Mouse (Mus musculus): ENCODE measurements around the gene Elmo1.

Gene Elmo1

DNA sequence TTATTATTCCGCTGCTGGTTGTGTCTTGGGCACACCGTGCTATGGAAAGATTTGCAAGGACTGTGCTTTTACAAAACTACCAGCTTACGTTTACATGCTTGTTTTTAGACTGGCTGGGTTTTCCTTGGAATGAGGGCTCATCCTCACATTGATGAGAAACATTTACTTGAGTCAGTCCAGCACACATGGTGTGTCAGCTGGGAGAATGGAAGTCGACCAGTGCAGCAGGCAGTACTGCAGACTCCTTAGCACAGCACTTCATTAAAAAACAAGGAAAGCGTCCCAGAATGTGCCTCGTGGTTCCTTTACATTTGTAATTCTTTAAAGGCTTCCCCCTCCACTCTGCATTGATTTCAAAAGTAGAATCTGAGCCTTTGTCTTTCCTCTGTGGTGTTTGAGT lies 179.8 kb downstream of the Elmo1 start:
- DNase-seq (ENCODE audit: low read depth): no peak

DNA sequence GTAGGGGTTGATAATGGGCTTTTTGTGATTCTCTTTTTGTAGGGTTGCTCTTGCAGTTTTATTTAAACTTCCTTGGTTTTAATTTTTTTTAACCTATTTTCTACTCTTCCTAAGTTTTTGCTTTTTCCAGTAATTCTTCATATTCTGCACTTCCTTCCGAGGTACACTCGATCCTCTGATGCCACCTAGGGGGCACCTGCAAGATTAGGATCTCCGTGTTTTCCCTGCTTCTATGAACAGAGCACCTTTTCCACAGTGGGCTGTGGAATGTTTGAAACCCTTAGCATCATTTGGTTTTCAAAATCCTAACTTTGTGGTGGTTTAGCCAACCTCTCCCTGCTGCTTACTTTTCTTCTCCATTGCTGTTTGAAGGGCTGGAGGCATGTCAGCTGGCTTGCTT lies 181.4 kb downstream of the Elmo1 start:
- DNase-seq (ENCODE audit: low read depth): peak; percentile 16

DNA sequence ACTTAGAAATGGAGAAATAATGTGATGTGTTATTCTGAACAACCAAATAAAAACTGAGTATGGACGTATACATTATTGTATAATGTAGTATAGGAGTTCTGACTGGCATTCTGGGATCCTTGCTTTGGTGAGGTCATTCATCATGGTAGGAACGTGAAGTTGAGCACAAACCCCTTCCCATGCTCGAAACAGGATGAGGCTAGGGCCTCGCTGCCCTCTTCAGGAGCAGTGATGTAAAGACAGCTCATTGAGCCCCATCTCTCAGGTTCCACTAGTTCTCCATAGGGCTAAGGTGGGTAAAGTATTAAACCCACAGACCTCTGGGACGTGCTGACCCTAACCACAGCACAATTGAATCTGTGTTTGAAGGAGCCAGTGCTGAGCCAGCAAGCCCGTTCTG lies 182.2 kb downstream of the Elmo1 start:
- DNase-seq (ENCODE audit: low read depth): peak; percentile 3

DNA sequence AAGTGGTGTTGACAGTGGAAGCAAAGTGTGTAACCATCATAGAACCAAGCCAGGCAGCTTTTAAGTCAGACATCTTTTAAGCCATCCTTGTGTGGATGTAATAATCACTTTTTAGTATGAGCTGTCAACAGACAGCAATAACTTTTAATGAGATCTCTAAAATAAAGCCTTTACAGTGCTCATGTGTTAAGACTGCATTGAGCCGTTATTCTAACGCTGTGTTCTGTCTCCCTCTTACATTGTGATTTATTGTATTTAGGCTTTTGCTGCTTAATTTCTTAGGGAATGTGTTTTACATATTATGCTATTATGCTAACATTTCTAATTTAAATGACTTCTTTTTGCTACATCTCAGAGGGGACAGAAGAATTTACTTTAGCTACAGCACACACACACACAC lies 189.5 kb downstream of the Elmo1 start:
- DNase-seq (ENCODE audit: low read depth): no peak

DNA sequence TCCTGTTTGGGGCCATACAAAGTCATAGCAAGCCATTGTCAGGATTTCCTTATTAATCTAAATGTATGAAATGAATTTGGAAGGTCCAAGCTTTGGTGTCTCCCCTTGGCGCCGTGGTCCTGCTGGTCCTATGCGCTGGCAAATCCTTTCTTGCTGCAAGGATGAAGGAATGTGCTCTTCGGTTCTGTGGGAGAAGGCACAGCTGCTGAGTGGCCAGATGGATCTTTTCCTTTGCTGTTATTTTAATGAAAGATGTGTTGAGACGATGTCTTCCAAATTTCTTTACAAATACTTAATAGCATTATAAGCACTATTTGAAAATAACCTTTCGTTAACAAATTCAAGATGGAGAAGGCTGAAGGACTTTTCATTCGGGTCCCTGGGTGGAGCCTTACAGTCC lies 193.5 kb downstream of the Elmo1 start:
- no peak for DNase-seq (ENCODE audit: low read depth)

DNA sequence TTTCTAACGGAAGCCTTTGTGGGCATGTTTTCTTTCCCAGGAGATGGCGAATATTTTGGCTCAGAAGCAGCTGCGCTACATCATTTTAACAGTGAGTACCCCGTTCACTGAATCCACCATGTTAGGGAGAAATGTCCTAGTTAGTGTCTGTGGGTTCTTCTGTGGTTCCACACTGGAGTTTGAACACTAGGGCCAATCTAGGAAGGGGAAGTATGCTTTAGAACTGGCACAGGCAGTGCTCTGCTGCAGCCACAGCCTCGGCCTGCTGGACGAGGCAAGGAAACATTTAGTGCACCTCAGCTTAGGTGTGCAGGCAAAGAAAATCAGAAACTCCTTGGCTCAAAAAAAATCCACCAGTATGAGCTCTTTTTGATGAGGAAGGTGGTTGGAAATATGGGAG lies 196.3 kb downstream of the Elmo1 start:
- no peak for DNase-seq (ENCODE audit: low read depth)

DNA sequence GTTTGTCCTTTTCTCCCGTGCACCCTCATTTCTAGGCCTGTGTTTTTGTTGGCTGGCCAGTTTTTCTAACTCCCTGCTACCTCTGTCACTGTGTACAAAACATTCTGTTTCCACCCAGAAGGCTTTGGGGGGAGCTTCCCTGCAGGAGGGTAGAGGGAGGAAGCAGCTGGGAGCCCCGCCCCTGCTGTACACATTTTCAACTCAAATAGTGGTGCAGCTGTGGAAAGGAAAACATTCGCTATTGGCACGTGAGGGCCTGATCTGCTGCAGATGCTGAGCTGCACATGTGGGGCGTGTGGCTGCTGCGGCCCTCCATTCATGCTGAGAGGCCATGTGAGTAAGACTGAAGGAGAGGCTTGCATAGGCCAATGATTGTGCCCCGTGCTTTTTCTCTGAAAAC lies 198.0 kb downstream of the Elmo1 start:
- DNase-seq (ENCODE audit: low read depth): no peak

DNA sequence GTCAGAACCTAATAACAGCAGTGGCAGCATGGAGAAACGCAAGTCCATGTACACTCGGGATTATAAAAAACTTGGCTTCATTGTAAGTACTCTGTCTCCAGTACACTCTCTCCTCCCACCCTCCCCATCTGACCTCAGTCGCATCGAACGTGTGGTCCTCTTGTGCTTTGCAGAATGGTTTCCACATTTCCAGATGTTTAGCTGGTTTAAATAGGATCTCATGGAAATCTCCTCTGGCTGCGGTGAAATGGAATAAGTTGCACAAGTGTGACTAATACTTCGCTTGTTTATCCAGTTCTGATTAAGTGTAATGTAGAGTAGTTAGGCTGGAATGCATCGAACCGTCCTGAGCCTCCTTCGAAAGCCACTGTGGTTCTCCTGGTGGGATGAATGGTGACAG lies 200.0 kb downstream of the Elmo1 start:
- DNase-seq (ENCODE audit: low read depth): peak; percentile 67

DNA sequence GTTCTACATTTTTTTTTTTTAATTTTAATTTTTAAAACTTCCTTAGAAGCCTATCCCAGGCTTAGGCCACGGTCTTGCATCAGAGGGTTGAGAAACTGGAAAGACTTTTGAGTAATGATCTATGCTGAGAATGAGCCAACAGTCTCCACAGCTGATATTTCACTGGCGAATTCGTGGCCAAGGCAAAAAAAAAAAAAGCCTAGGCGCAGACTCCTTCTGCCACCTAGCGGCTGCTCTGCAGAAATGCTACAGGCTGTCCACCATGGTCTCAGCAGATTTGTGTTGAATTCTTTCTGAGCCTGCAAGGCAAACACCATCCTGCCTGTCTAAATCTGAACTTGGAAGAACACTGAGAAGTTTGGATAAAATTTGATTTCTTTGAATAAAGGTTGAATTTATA lies 202.0 kb downstream of the Elmo1 start:
- DNase-seq (ENCODE audit: low read depth): peak; percentile 84

DNA sequence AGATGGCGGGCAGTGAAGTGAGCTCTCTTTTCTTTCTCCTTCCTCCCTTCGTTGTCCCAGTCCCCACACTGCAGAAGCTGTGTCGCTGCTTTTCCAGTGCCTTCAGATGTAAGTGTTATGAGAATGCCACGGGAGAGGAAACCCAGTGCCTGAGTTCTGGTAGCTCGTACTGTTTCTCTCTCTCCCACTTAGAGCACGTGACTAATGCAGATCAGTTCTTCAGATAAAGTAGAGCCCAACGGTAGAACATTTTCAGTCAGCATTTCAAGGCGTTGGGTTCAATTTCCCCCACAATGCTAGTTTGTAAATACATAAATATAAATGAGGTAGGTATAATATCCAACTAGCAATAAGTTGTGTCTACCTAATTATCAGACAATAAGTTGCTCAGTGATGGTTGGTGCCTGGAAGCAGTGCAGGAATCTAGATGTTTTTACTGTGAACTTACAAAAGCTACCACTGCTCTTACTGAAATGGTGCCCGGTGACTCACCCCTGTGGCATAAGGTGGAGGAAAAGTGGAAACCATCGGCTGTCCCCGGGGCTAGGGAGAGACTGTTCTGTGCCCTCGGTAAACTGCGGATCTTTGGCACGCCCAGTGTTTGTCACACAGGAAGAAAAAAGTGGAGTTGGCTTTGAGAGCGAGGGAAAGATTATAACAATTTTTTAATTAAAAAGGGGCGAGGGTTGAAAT lies 205.0 kb downstream of the Elmo1 start:
- DNase-seq (ENCODE audit: low read depth): no peak

DNA sequence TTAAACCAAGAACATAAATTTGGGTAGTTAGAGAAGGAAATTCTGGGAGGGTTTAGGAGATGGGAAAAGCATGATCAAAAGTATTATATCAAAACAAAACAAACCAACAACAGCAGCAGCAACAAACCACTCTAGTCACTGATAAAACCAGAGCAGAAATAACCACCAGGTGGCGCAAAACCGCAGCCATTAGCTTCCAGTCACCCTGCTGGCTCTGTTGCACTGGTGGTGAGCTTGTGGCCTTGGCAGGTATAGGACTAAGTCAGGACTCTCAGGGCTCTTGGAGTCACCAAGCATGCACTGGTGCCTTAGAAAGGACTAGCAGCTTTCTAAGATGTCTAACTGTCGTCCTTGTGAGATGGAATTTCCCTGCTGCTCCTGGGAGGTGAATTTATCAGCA lies 207.4 kb downstream of the Elmo1 start:
- peak; percentile 64 for DNase-seq (ENCODE audit: low read depth)

DNA sequence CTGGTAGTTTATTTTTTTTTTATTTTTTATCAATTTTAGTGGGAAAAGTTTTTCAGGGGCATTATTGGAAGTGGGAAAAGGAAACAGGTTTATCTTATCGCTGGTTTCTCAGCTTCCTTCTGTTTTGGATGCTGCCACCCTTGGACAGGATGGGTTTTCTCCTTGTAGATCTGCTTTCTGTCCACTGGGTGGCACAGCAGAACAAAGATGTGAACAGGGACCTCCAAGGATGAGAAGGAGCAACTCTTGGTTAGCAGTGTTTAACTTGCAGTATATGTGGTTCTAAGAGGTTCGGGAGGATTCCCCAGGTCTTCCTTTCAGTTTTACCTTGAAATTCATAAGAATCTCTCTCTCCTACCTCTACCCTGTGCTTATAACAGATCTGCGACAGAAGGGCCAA lies 209.0 kb downstream of the Elmo1 start:
- peak; percentile 60 for DNase-seq (ENCODE audit: low read depth)

DNA sequence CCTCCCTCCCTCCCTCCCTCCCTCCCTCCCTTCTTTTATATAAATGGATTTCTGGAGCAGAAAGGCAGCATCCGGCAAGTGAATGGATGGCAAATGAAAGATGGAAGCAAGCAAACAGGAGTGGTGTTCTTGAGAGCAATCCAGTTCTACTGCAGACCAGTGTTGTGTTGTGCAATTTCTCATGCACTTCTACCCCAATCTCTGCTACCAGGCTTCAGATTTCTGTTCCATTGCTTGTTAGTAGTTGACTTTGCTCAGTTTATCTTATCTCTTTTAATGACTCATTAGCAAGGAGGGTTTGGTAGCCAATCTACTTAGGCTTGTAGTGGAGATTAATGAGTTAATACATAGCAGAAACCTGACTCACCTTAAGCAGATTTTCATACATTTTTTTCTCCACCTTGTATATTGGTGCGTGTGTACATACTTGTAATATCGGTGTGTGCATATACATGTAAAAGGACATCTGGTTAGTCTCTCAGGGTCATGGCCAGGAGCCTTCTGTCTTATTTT lies 209.7 kb downstream of the Elmo1 start:
- DNase-seq (ENCODE audit: low read depth): no peak

DNA sequence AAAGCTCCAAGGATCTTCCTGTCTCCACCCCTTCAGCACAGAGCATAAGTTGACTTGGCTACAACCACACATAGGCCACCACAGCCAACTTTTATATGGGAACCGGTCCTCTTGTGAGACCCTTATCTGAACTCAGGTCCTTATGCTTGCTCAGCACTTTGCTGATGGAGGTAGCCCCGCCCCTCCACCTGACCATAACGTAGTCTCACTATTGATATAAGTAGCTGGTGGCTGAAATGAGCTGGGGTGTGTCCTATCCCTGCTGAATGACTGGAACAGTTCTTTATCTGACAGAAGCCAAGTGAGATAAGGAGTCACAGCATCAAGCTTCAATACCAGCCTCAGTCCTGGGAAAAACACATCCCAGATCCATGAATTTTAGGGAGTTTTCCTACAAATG lies 210.2 kb downstream of the Elmo1 start:
- no peak for DNase-seq (ENCODE audit: low read depth)

DNA sequence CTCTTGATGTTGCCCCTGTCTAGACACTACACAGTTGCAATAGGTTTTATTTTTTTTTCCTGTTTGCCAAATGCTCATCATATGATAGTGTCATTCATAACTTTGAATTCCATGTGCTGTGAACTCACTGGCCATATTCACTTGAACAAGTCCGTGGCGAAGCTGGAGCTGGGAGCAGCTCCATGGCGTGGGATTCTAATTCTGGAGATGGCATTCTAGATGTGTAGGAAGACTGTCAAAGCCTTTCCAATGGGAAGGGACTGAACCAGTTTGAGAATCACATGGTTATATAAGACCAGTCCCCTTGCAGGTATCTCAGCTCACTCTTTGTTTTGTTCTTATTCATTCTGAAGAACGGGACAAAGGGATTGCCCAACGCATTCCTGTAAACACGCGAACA lies 211.4 kb downstream of the Elmo1 start:
- DNase-seq (ENCODE audit: low read depth): no peak

DNA sequence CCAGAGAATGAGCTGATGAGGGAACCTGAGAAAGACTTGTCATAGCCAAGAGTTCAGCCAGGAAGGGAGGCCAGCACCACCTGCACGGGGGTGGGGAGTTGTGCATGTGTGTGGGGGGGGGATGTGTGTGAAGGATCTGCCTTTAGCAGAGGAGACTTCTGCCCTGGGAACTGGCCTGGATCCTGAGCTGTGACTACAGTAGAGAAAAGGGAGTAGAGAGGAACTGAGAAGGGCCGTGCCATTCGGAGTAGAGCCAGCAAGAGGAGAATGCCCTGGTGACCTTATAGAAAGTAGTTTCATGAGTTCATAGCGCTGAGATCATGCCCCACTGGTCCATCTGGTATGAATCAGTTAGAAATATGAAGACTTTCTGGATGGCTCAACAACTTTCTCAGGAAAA lies 215.2 kb downstream of the Elmo1 start:
- peak; percentile 24 for DNase-seq (ENCODE audit: low read depth)

DNA sequence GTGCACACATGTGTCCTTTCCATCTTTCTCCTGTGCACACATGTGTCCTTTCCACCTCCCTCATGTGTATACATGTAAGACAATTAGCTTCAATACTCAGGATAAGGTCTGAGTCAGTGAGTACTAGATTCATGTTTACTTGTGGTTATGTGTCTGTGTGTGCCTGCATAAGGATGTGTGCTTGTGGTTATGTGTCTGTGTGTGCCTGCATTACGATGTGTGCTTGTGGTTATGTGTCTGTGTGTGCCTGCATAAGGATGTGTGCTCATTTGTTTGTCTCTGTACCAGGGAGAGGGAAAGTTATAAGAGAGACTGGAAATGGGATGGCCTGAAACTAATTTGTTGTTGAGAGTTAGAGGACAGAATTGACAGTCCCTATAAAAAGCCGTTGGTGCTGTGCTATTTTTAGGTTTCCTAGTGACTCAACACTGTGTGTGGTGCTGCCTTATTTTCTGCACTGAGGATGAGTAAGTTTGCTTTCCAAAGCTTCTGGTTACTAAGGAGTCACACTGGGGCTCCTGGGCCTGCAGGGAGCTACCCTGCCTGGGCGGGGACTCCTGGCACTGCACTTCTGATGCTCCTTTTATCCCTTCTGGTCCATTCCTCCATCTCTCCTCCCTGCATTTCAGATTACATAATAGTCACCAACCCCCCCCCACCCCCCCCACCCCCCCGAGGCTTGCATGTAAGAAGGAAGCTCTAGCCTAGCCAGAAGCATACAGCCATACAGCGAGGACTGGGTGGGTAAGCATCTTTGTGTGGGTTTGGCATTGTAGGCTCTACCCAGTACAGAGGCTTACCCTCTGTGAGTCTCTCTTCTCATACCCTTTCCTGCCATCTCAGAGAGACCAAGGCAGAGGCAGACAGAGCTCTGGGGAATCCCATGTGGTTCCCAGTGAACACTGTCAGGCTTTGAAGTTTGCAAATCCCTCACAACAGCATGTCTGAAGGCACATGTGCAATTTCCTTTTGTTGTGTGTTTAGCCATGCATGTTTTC lies 216.1 kb downstream of the Elmo1 start:
- peak; percentile 21 for DNase-seq (ENCODE audit: low read depth)

DNA sequence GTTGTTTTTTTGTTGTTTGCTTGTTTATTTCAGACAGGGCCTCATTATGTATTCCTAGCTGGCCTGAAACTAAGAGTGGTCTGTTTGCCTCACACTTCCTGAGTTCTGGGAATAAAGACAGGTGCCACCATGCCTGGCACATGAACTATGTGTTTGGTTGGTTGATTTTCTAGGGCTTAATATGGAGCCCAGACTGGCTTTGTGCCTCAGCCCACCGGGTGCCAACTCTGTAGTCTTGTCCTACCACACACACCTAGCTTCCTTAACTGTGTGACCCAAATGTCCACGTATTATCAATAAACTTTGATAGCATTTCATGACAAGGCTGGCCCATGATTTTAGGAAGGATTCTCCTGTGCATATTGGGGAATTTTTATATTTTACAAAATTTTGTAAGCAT lies 217.0 kb downstream of the Elmo1 start:
- no peak for DNase-seq (ENCODE audit: low read depth)

DNA sequence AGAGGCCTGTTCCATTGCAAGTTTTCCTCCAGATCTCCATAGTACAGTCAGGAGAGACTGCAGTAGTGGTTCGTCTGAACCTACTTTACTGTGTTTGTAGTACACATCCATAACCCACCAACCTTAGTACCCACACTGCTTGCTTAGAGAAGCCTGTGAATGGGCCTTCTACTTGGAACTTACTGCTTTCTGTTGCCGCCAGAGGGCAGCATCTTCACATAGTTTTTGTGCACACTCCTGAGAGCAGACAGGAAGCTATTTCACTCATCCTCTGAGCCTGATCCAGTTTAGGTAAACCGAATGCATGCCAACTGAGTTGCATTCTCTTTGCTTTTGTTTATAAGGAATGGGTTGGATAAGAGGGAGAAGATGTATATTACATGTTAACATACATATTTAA lies 221.2 kb downstream of the Elmo1 start:
- peak; percentile 84 for DNase-seq (ENCODE audit: low read depth)

DNA sequence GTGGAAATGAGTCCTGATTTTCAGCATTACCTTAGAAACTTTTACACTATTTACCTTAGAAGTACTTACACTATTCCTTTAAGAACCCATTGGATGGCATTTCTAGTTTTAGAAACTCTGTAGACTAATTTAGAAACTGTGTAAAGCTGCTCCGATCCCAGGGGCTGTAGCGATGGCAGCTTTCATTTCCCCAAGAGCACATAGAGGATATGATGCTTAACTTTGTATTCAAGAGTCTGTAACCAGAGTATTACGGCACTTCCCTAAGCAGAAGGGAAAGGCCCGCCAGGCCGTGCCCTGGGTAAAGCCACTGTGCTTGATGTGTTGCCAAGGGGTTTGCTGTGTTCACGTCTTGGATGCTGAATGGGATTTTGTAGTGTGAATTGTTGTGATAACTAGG lies 222.9 kb downstream of the Elmo1 start:
- DNase-seq (ENCODE audit: low read depth): no peak

DNA sequence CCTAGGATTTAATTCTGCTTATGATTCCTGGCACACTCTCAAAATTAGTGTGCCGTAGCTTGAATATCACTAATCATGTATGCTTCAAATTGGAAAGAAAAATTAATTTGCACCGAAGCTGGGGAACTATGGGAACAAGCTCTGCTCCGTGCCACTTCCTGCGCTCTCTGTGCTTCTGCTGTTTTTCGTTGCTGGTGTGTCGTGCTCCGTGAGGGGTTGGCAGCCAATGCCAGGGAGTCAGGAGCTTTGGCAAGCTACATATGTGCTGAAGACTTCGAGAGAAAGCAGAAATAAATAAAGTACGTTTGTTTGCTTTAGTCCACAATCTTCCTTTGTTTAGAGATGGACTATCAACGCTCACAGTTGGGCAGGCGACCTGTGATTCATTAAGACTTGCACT lies 225.7 kb downstream of the Elmo1 start:
- no peak for DNase-seq (ENCODE audit: low read depth)

DNA sequence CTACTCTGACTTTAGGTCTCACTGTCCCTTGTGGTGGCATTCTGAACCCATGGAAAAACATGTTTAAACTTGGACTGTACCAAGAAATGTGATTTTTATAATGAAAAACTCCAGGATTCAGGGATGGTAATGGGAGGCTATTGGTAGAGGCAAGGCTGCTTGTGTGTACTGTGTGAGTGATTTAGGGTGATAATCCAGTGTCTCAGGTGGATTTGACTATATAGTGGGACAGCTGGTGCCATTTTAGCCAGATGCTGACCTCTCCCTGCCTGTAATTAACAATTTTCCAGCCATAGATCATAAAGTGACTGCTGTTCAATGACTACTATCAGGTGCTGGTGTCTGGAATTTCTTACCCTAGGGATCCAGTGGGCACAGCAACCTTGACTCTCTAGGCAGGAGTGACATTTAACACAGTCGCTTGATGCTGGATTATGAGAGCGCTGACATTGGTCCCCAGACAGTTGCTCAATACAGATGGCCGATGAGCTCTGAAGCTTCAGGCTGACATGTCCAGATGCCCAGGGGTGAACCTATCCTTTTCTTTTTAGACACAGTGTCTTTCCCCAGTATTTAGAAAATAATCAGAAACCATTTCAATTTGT lies 228.3 kb downstream of the Elmo1 start:
- no peak for DNase-seq (ENCODE audit: low read depth)

DNA sequence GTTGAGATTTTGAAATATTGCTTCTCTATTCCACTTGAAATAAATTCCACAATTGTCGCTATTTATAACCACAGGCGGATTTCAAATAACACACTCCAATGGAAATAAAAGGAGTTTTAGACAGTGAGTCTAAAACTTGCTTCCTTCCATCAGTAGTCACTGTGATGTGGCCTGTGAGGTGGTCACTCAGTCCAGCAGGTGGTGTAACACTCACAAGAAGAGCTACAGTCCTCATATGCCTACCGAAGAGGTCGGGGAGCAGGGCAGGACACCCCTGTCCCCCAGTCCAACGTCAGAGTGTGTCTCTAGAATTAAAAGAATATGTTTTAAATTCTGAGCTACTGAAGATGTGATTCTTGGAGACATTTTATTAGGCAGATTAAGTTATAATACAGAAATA lies 229.8 kb downstream of the Elmo1 start:
- DNase-seq (ENCODE audit: low read depth): no peak

Measured in NIH3T3 (cell line).